Mouse (Mus musculus): ENCODE measurements around the gene Sorcs2. TPM values are rescaled to one million over a fixed set of nuclear protein-coding genes. Genes with fewer than 3 reads are reported as not detected.
A peak's percentile ranks its signal among the peaks of the same experiment; 100 is the strongest.

Gene Sorcs2
- polyA plus RNA-seq, 1 experiment from 2014 or later = 7.8 TPM

DNA sequence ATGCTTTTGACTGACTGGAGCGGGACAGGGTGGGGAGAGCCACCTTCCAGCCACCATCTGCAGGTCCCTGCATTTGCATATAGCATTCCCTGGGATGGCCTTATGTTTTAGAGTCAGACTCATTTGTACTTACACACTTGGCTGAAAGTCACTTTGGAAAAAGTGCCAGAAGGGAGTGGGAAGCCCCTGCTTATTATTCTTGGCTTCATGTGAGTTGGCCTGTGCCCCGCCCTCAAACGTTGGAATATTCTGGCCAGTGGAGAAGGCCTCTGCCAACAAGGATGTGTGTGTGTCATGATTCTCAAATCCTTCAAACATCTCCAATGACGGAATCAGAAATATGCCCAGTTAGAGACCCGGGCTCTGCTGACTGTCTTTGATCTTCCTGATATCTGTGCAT lies 416.6 kb downstream of the Sorcs2 start:
- Histone ChIP-seq H3K4me1 (replicated peaks; ENCODE audit: control insufficient read depth, insufficient read depth, low read length) (no peaks in the 10 kb centered on the region), H3K27me3 (ENCODE audit: control insufficient read depth, insufficient read depth, low read length) (no peaks in the 10 kb centered on the region), H3K9ac (ENCODE audit: low read length) (no peak overlapping the region), H3K27ac (ENCODE audit: low read depth, low read length) (no peak overlapping the region), H3K4me2 (ENCODE audit: low read depth, low read length, severe bottlenecking) (no peak overlapping the region), H3K36me3 (ENCODE audit: control insufficient read depth, insufficient read depth, low read length) (no peaks in the 10 kb centered on the region; the same call in 1 of the 2 replicates), H3K4me3 (ENCODE audit: low read depth, low read length) (no peak overlapping the region), H3K9me3 (ENCODE audit: control insufficient read depth, low read length) (no peaks in the 10 kb centered on the region)
- DNase-seq (ENCODE audit: low spot score) (no peak), ATAC-seq (replicated peaks; ENCODE audit: low FRiP score) (no peak)
- 91% methylated on average over 5 of the region's 5 CpGs for WGBS

DNA sequence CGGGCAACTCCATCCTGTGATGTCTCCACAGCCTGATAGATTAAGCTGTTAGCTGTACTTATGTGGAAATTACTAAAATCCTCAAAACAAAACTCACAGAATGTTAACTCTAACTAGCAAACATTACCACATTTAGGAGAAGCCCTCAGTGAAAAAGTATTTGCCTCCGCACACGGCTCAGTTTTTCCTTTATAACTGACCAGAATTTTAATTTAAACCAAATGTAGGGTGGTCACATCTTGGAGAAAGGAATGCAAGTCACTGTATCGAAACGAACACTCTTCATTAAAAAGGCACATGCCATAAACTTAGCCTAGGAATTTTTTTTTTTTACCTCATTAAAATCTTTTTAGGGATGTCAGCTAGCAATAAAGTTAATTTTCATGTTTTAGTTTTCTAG lies 417.4 kb downstream of the Sorcs2 start:
- WGBS = 81% methylated on average over 5 of the region's 5 CpGs
- Histone ChIP-seq H3K9me3 (ENCODE audit: control insufficient read depth, low read length) (no peaks in the 10 kb centered on the region), H3K36me3 (ENCODE audit: control insufficient read depth, insufficient read depth, low read length) (no peaks in the 10 kb centered on the region; the same call in 1 of the 2 replicates), H3K4me1 (replicated peaks; ENCODE audit: control insufficient read depth, insufficient read depth, low read length) (no peaks in the 10 kb centered on the region), H3K27ac (ENCODE audit: low read depth, low read length) (no peak overlapping the region), H3K9ac (ENCODE audit: low read length) (no peak overlapping the region), H3K4me3 (ENCODE audit: low read depth, low read length) (no peak overlapping the region), H3K4me2 (ENCODE audit: low read depth, low read length, severe bottlenecking) (no peak overlapping the region), H3K27me3 (ENCODE audit: control insufficient read depth, insufficient read depth, low read length) (no peaks in the 10 kb centered on the region)
- ATAC-seq (replicated peaks; ENCODE audit: low FRiP score) (no peak), DNase-seq (ENCODE audit: low spot score) (no peak)

DNA sequence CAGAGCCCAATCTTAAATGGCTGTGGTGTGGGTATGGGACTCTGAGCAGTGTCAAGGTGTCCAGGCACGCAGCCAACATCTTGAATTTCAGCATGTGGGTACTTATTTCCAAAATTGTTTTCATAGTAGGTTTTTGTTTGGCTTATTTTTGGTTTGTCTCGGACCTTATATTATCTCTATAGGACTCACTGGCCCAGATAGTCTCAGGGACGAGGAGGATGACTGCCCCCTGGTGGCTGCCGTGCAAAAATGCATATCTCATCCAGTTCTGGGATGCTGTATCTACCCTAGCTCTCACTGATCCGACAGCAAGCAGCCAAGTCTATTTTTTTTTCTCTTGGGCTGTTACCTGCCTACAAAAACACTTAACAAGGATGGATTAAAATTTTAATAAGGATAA lies 422.3 kb downstream of the Sorcs2 start:
- Histone ChIP-seq H3K4me2 (ENCODE audit: low read depth, low read length, severe bottlenecking) (no peak overlapping the region), H3K4me1 (replicated peaks; ENCODE audit: control insufficient read depth, insufficient read depth, low read length) (no peaks in the 10 kb centered on the region), H3K4me3 (ENCODE audit: low read depth, low read length) (no peak overlapping the region), H3K27me3 (ENCODE audit: control insufficient read depth, insufficient read depth, low read length) (no peaks in the 10 kb centered on the region), H3K36me3 (ENCODE audit: control insufficient read depth, insufficient read depth, low read length) (no peaks in the 10 kb centered on the region), H3K27ac (ENCODE audit: low read depth, low read length) (no peak overlapping the region), H3K9me3 (ENCODE audit: control insufficient read depth, low read length) (no peaks in the 10 kb centered on the region), H3K9ac (ENCODE audit: low read length) (no peak overlapping the region)
- 15% methylated on average over 5 of the region's 5 CpGs for WGBS
- no peak for ATAC-seq (replicated peaks; ENCODE audit: low FRiP score)
- peak; percentile 86 for DNase-seq (ENCODE audit: low spot score)

GRCm38 (mm10) chr5:35974265-35974664 lies 423.7 kb downstream of the Sorcs2 start:
- H3K4me1 ChIP-seq (replicated peaks; ENCODE audit: control insufficient read depth, insufficient read depth, low read length) = no peaks in the 10 kb centered on the region
- 91% methylated on average over 15 of the region's 15 CpGs for WGBS
- H3K9ac ChIP-seq (ENCODE audit: low read length) = no peak overlapping the region
- H3K27me3 ChIP-seq (ENCODE audit: control insufficient read depth, insufficient read depth, low read length) = no peaks in the 10 kb centered on the region
- no peak overlapping the region for H3K4me3 ChIP-seq (ENCODE audit: low read depth, low read length)
- no peaks in the 10 kb centered on the region for H3K9me3 ChIP-seq (ENCODE audit: control insufficient read depth, low read length)
- H3K4me2 ChIP-seq (ENCODE audit: low read depth, low read length, severe bottlenecking) = no peak overlapping the region
- ATAC-seq (replicated peaks; ENCODE audit: low FRiP score) (no peak), DNase-seq (ENCODE audit: low spot score) (no peak)
- no peak overlapping the region for H3K27ac ChIP-seq (ENCODE audit: low read depth, low read length)
- no peaks in the 10 kb centered on the region for H3K36me3 ChIP-seq (ENCODE audit: control insufficient read depth, insufficient read depth, low read length)

DNA sequence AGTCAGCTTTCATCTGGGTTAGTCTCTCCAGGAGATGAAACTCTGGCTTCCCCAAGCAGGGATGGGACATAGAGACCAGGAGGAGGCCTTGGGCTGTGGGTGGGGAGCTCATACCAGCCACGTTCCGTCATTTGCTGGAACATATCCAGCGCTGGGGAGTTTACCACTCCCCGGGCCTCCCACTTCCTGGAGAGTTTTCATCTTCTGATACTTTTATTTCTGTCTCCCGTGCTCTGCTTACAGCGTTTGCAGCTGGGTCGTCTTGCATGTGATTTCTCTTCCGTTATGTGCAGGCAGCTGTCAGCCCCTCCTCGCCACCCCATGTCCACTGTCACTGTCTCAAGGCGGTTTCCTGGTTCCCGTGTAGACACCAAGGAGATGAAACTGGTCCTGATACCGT lies 424.1 kb downstream of the Sorcs2 start:
- Histone ChIP-seq H3K9me3 (ENCODE audit: control insufficient read depth, low read length) (no peaks in the 10 kb centered on the region), H3K36me3 (ENCODE audit: control insufficient read depth, insufficient read depth, low read length) (no peaks in the 10 kb centered on the region), H3K9ac (ENCODE audit: low read length) (no peak overlapping the region), H3K27ac (ENCODE audit: low read depth, low read length) (no peak overlapping the region), H3K4me3 (ENCODE audit: low read depth, low read length) (no peak overlapping the region), H3K27me3 (ENCODE audit: control insufficient read depth, insufficient read depth, low read length) (no peaks in the 10 kb centered on the region), H3K4me2 (ENCODE audit: low read depth, low read length, severe bottlenecking) (no peak overlapping the region), H3K4me1 (replicated peaks; ENCODE audit: control insufficient read depth, insufficient read depth, low read length) (no peaks in the 10 kb centered on the region)
- WGBS = 88% methylated on average over 12 of the region's 12 CpGs
- no peak for DNase-seq (ENCODE audit: low spot score)
- no peak for ATAC-seq (replicated peaks; ENCODE audit: low FRiP score)

DNA sequence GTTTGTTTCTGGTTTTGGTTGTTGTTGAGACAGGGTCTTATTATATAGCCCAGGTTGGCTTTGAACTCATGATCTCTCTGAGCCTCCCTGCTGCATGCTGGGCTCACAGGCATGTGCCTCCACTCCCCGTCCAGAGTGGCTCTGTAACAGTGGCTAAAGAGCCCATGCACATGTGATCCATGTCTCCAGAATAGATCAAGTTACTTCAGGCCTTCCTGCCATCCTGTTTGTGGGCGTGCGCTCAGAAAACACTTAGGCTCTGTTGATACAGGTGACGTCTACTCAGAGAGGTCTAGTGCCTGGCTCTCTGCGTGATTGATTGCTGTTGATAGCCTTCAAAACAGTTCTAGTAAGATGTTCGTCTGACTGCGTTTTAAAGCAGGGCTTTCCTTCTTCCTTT lies 425.2 kb downstream of the Sorcs2 start:
- WGBS = 75% methylated on average over 7 of the region's 7 CpGs
- ATAC-seq (replicated peaks; ENCODE audit: low FRiP score) = no peak

DNA sequence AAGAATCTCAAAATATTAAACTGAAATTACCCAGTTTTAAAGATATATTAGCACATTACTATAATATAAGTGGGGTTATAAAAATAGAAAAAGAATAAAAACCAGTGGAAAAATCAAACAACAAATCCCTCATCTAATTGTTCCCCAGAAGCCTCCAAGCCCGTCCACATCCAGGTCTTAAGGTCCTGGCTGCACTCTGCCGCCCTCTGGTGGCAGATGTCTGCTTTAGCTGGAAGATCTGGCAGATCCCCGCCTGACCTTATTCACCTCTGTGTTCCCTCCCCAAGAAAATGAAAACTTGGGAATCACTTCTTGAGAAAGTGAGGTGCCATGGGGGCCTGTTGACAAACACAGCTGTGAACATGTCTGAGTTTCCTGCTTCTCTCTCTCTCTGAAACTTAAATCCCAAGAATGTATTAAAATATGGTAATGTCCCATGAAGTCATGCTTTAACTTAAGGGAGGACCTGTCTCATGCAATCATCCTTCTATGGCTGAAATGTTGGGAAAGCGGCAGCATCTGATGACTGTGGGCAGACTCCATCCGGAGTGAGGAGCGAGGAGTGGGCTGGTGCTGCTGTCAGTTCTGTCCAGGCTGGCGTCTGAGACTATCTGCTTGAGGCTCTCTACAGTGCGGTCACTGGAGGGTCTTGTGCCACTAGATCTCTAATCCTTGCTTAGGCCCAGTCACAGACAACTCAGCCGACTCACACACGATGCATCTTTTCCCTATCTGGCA lies 425.9 kb downstream of the Sorcs2 start:
- no peak overlapping the region for H3K9ac ChIP-seq (ENCODE audit: low read length)
- H3K4me3 ChIP-seq (ENCODE audit: low read depth, low read length) = no peak overlapping the region
- ATAC-seq (replicated peaks; ENCODE audit: low FRiP score) (no peak), DNase-seq (ENCODE audit: low spot score) (peak; percentile 82)
- H3K4me1 ChIP-seq (replicated peaks; ENCODE audit: control insufficient read depth, insufficient read depth, low read length) = no peaks in the 10 kb centered on the region
- H3K4me2 ChIP-seq (ENCODE audit: low read depth, low read length, severe bottlenecking) = no peak overlapping the region
- H3K27ac ChIP-seq (ENCODE audit: low read depth, low read length) = no peak overlapping the region
- H3K36me3 ChIP-seq (ENCODE audit: control insufficient read depth, insufficient read depth, low read length) = no peaks in the 10 kb centered on the region; the same call in 1 of the 2 replicates
- no peaks in the 10 kb centered on the region for H3K27me3 ChIP-seq (ENCODE audit: control insufficient read depth, insufficient read depth, low read length)
- WGBS = 61% methylated on average over 10 of the region's 10 CpGs
- no peaks in the 10 kb centered on the region for H3K9me3 ChIP-seq (ENCODE audit: control insufficient read depth, low read length)

More for the DNA sequence above, 425.2 kb downstream of the Sorcs2 start:
- no peak overlapping the region for H3K4me3 ChIP-seq (ENCODE audit: low read depth, low read length)
- H3K9me3 ChIP-seq (ENCODE audit: control insufficient read depth, low read length) = no peaks in the 10 kb centered on the region
- no peaks in the 10 kb centered on the region for H3K27me3 ChIP-seq (ENCODE audit: control insufficient read depth, insufficient read depth, low read length)
- no peak for DNase-seq (ENCODE audit: low spot score)
- H3K27ac ChIP-seq (ENCODE audit: low read depth, low read length) = no peak overlapping the region
- H3K36me3 ChIP-seq (ENCODE audit: control insufficient read depth, insufficient read depth, low read length) = no peaks in the 10 kb centered on the region
- H3K4me1 ChIP-seq (replicated peaks; ENCODE audit: control insufficient read depth, insufficient read depth, low read length) = no peaks in the 10 kb centered on the region
- no peak overlapping the region for H3K4me2 ChIP-seq (ENCODE audit: low read depth, low read length, severe bottlenecking)
- H3K9ac ChIP-seq (ENCODE audit: low read length) = no peak overlapping the region

- no peaks in the 10 kb centered on the region for H3K4me1 ChIP-seq (replicated peaks; ENCODE audit: control insufficient read depth, insufficient read depth, low read length)
- no peak overlapping the region for H3K4me2 ChIP-seq (ENCODE audit: low read depth, low read length, severe bottlenecking)
- no peaks in the 10 kb centered on the region; the same call in 1 of the 2 replicates for H3K36me3 ChIP-seq (ENCODE audit: control insufficient read depth, insufficient read depth, low read length)
- no peak overlapping the region for H3K4me3 ChIP-seq (ENCODE audit: low read depth, low read length)
- no peaks in the 10 kb centered on the region for H3K27me3 ChIP-seq (ENCODE audit: control insufficient read depth, insufficient read depth, low read length)
- no peaks in the 10 kb centered on the region for H3K9me3 ChIP-seq (ENCODE audit: control insufficient read depth, low read length)
- H3K9ac ChIP-seq (ENCODE audit: low read length) = no peak overlapping the region
- WGBS = 63% methylated on average over 12 of the region's 12 CpGs
- H3K27ac ChIP-seq (ENCODE audit: low read depth, low read length) = no peak overlapping the region
- DNase-seq (ENCODE audit: low spot score) (no peak), ATAC-seq (replicated peaks; ENCODE audit: low FRiP score) (no peak)
Measured at GRCm38 (mm10) chr5:35970380-35971105, 427.4 kb downstream of the Sorcs2 start.

All from forebrain, embryonic 11.5 days (tissue).